In genomic region chr3:115888310-115889106, GRCm38 (mm10) we compare ENCODE assay signal across 7 mouse cellular contexts. TPM values are rescaled to one million over a fixed set of nuclear protein-coding genes. Genes with fewer than 3 reads are reported as not detected.
DNase-seq lines count a peak whose midpoint lies in the region; ATAC-seq and TF ChIP-seq lines count a peak whose summit lies in the region.

No protein-coding gene starts in this region.

- TF ChIP-seq POLR2A in cortical plate, adult 2 months (IDR thresholded peaks at IDR 0.05; ENCODE audit: extremely low read depth, insufficient read depth, low read length), result no peak

- no peaks in the 10 kb centered on the region for H3K27me3 ChIP-seq in hindbrain, postnatal 0 days (ENCODE audit: insufficient read depth, low read length)
- no peaks in the 10 kb centered on the region for H3K27me3 ChIP-seq in midbrain, embryonic 11.5 days (ENCODE audit: control insufficient read depth, insufficient read depth, low read length)

- peak; percentile 67 for ATAC-seq in hindbrain, postnatal 0 days
- peak; percentile 66 for ATAC-seq in midbrain, embryonic 11.5 days (ENCODE audit: low FRiP score)

- peak overlapping the region; percentile 80 for H3K4me2 ChIP-seq in hindbrain, postnatal 0 days (ENCODE audit: low read depth, low read length)
- H3K4me2 ChIP-seq in midbrain, embryonic 11.5 days, result peak overlapping the region; percentile 74

- no peak for TF ChIP-seq CTCF in layer of hippocampus, adult 2 months (conservative IDR thresholded peaks at IDR 0.05)
- TF ChIP-seq CTCF in cortical plate, adult 2 months (IDR thresholded peaks at IDR 0.05; ENCODE audit: extremely low read depth, insufficient read depth, low read length), result no peak
- no peak for TF ChIP-seq CTCF in hindbrain, postnatal 0 days (IDR thresholded peaks at IDR 0.05; ENCODE audit: low read depth)

- no peak for DNase-seq in layer of hippocampus, adult 2 months (ENCODE audit: low spot score in 2 of 2)
- no peak for DNase-seq in layer of hippocampus, postnatal 36 days
- DNase-seq in MEL-GATA-1-ER (ENCODE audit: extremely low read depth, low read depth), result peak; percentile 56
- DNase-seq in hindbrain, postnatal 0 days (ENCODE audit: low spot score), result peak; percentile 24
- peak; percentile 93 for DNase-seq in midbrain, embryonic 11.5 days (ENCODE audit: low spot score, missing footprints)
- no peak for DNase-seq in left cerebral cortex, adult 11 months (ENCODE audit: low spot score)

- H3K9me3 ChIP-seq in hindbrain, postnatal 0 days (ENCODE audit: low read length), result no peaks in the 10 kb centered on the region
- no peaks in the 10 kb centered on the region for H3K9me3 ChIP-seq in midbrain, embryonic 11.5 days (ENCODE audit: control insufficient read depth, low read length)

- 1% methylated on average over 21 of the region's 21 CpGs for WGBS in hindbrain, postnatal 0 days
- WGBS in midbrain, embryonic 11.5 days, result 6% methylated on average over 21 of the region's 21 CpGs

- peak overlapping the region; percentile 80 for H3K4me3 ChIP-seq in layer of hippocampus, adult 2 months
- H3K4me3 ChIP-seq in cortical plate, adult 2 months (ENCODE audit: insufficient read depth, low read length), result peak overlapping the region; percentile 94
- H3K4me3 ChIP-seq in hindbrain, postnatal 0 days (ENCODE audit: low read length), result peak overlapping the region; percentile 84
- peak overlapping the region; percentile 77 for H3K4me3 ChIP-seq in midbrain, embryonic 11.5 days (ENCODE audit: low read depth, low read length)

- peak overlapping the region; percentile 89 for H3K27ac ChIP-seq in layer of hippocampus, adult 2 months
- H3K27ac ChIP-seq in cortical plate, adult 2 months (ENCODE audit: insufficient read depth, low read length), result no peak overlapping the region
- H3K27ac ChIP-seq in hindbrain, postnatal 0 days, result peak overlapping the region; percentile 86; the same call in 1 of the 2 replicates
- H3K27ac ChIP-seq in midbrain, embryonic 11.5 days (ENCODE audit: low read depth, low read length), result no peak overlapping the region; the same call in 1 of the 2 replicates

- H3K9ac ChIP-seq in hindbrain, postnatal 0 days (replicated peaks; ENCODE audit: low read length), result peak overlapping the region; percentile 72
- peak overlapping the region; percentile 80 for H3K9ac ChIP-seq in midbrain, embryonic 11.5 days (ENCODE audit: low read length)

- peaks cover 2% of the 10 kb centered on the region; the same call in 1 of the 2 replicates for H3K4me1 ChIP-seq in cortical plate, adult 2 months (ENCODE audit: control insufficient read depth, insufficient read depth, low read length)
- peaks cover 3% of the 10 kb centered on the region; the same call in 1 of the 2 replicates for H3K4me1 ChIP-seq in hindbrain, postnatal 0 days (ENCODE audit: insufficient read depth, low read length)
- H3K4me1 ChIP-seq in midbrain, embryonic 11.5 days (ENCODE audit: control insufficient read depth, insufficient read depth, low read length), result 0 out of 2 replicates have a peak, but pooled peaks cover 2% of the 10 kb centered on the region

- H3K36me3 ChIP-seq in hindbrain, postnatal 0 days (ENCODE audit: insufficient read depth, low read length), result no peaks in the 10 kb centered on the region
- no peaks in the 10 kb centered on the region for H3K36me3 ChIP-seq in midbrain, embryonic 11.5 days (ENCODE audit: control insufficient read depth, insufficient read depth, low read length)

RNA-seq across cellular contexts. Expression of gene Dph5, which starts 0.9 kb away (rescaled TPM):
- 10 to 100 TPM; 13.1 to 16.2 TPM for total RNA-seq in layer of hippocampus, adult 2 months (2021)
- total RNA-seq in layer of hippocampus, postnatal 36 days (2021), result 10 to 100 TPM; 13.6 to 17.2 TPM
- 14.2 and 15.0 TPM in 2 replicates for polyA plus RNA-seq in cortical plate, adult 2 months (2012; rRNA removed)
- total RNA-seq in hindbrain, postnatal 0 days (2014; rRNA removed), result 9.0 and 11.0 TPM in 2 replicates
- 20.1 and 22.6 TPM in 2 replicates for polyA plus RNA-seq in hindbrain, postnatal 0 days (2015; fragmentation: Nextera tagmentation; extraction: Ambion mirVana)
- polyA plus RNA-seq in midbrain, embryonic 11.5 days (2014; fragmentation: Nextera tagmentation; extraction: Ambion mirVana), result 25.2 and 28.4 TPM in 2 replicates

Comparison
In these comparisons a context has a peak if more than half of its experiments do, and no peak if none do; other contexts are left out.
1. DNase-seq: peak in MEL-GATA-1-ER (single experiment), hindbrain, postnatal 0 days (single experiment) and midbrain, embryonic 11.5 days (single experiment); none in layer of hippocampus, adult 2 months (0 of 2), layer of hippocampus, postnatal 36 days (0 of 2) and left cerebral cortex, adult 11 months (single experiment).
2. H3K27ac ChIP-seq: peak in layer of hippocampus, adult 2 months (single experiment) and hindbrain, postnatal 0 days (single experiment); none in cortical plate, adult 2 months (single experiment) and midbrain, embryonic 11.5 days (single experiment).
3. Peak in every context shown above with its lines, with median percentiles within 50 percentile points of each other: H3K4me3 ChIP-seq.